Mouse (Mus musculus): ENCODE results near the gene Cyp2j8.
"Not testable (repeated sequence)": the region's sequence is repeated elsewhere in the genome, so short reads cannot be mapped to it uniquely, and the experiment has no call there.

DNA sequence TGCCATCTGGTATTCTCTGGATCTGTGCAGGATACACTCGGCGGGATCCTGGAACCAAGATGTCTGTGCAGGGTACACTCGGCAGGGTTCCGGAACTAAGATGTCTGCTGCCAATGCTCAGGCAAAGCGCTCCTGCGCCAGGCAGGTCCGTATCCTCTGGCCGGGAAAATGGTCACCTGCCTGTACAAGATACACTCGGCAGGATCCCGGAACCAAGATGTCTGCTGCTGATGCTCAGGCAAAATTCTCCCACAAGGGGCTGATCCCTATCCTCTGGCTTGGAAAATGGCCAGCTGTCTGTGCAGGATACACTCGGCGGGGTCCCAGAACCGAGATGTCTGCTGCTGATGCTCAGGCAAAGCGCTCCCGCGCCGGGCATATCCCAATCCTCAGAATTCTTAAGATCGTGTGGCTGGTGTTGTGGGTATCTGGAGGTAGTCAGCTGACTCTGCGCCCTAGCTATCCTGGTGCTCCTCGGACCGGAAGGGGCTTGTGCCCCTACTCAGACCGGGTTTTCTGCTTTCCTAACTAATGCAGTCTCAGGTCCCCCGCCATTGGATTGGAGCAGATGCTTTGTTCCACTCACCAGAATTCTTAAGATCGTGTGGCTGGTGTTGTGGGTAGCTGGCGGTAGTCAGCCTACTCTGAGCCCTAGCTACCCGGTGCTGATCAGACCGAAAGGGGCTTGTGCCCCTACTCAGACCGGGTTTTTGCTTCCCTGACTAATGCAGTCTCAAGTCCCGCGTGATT, 43.7 kb downstream of the Cyp2j8 start:
- not testable (repeated sequence) for TF ChIP-seq CTCF (IDR thresholded peaks at IDR 0.05; ENCODE audit: low read depth, low read length); POLR2A (IDR thresholded peaks at IDR 0.05; ENCODE audit: borderline replicate concordance, low read depth, low read length)
